Mouse (Mus musculus): ENCODE measurements around the gene Iqcd. TPM values are rescaled to one million over a fixed set of nuclear protein-coding genes. Genes with fewer than 3 reads are reported as not detected.

Iqcd gene
- not detected in 2 replicates for polyA plus RNA-seq (2012; ENCODE audit: insufficient read depth, insufficient read length, low replicate concordance, missing spikeins)

- Histone ChIP-seq H3K27ac (ENCODE audit: insufficient read depth, low read depth, low read length) (peak within 1 kb of the TSS; percentile 32; the same call in 1 of the 2 replicates), H3K4me1 (ENCODE audit: control insufficient read depth, insufficient read depth, low read length) (peaks cover 17% of the 10 kb centered on the region), H3K4me3 (ENCODE audit: insufficient read depth, low read depth, low read length) (peak within 1 kb of the TSS; percentile 58)
- TF ChIP-seq POLR2A (IDR thresholded peaks at IDR 0.05; ENCODE audit: insufficient read depth, low read depth, low read length) (peak; percentile 95), CTCF (IDR thresholded peaks at IDR 0.05; ENCODE audit: insufficient read depth, low read depth, low read length) (no peak)
- WGBS, result under 1% methylated on average over 35 of the region's 35 CpGs
Measured at GRCm38 (mm10) chr5:120588569-120589094, at the start of gene Iqcd, which contains the start of gene Tpcn1. Gene Iqcd, plus strand, starts transcription at chr5:120589016. Gene Tpcn1, minus strand, starts transcription at chr5:120588673.

GRCm38 (mm10) chr5:120548236-120548850 is 40.5 kb upstream of the Iqcd start:
- 88% methylated on average over 11 of the region's 11 CpGs for WGBS
- Histone ChIP-seq H3K27ac (ENCODE audit: insufficient read depth, low read depth, low read length) (no peak overlapping the region), H3K4me3 (ENCODE audit: insufficient read depth, low read depth, low read length) (no peak overlapping the region), H3K4me1 (ENCODE audit: control insufficient read depth, insufficient read depth, low read length) (no peaks in the 10 kb centered on the region)
- TF ChIP-seq POLR2A (IDR thresholded peaks at IDR 0.05; ENCODE audit: insufficient read depth, low read depth, low read length) (no peak), CTCF (IDR thresholded peaks at IDR 0.05; ENCODE audit: insufficient read depth, low read depth, low read length) (no peak)

- 87% methylated on average over 5 of the region's 5 CpGs for WGBS
- TF ChIP-seq CTCF (IDR thresholded peaks at IDR 0.05; ENCODE audit: insufficient read depth, low read depth, low read length) (no peak), POLR2A (IDR thresholded peaks at IDR 0.05; ENCODE audit: insufficient read depth, low read depth, low read length) (no peak)
- no peaks in the 10 kb centered on the region for H3K4me1 ChIP-seq (ENCODE audit: control insufficient read depth, insufficient read depth, low read length)
- H3K27ac ChIP-seq (ENCODE audit: insufficient read depth, low read depth, low read length), result no peak overlapping the region
- H3K4me3 ChIP-seq (ENCODE audit: insufficient read depth, low read depth, low read length), result no peak overlapping the region
Measured at GRCm38 (mm10) chr5:120550137-120550536, 38.7 kb upstream of the Iqcd start.

- Histone ChIP-seq H3K27ac (ENCODE audit: insufficient read depth, low read depth, low read length) (no peak overlapping the region), H3K4me3 (ENCODE audit: insufficient read depth, low read depth, low read length) (no peak overlapping the region), H3K4me1 (ENCODE audit: control insufficient read depth, insufficient read depth, low read length) (no peaks in the 10 kb centered on the region)
- 98% methylated on average over 5 of the region's 5 CpGs for WGBS
- TF ChIP-seq POLR2A (IDR thresholded peaks at IDR 0.05; ENCODE audit: insufficient read depth, low read depth, low read length), result no peak
- TF ChIP-seq CTCF (IDR thresholded peaks at IDR 0.05; ENCODE audit: insufficient read depth, low read depth, low read length), result no peak
Measured at GRCm38 (mm10) chr5:120550673-120551072, 38.1 kb upstream of the Iqcd start.

GRCm38 (mm10) chr5:120555871-120556270 is 32.9 kb upstream of the Iqcd start:
- Histone ChIP-seq H3K27ac (ENCODE audit: insufficient read depth, low read depth, low read length) (no peak overlapping the region), H3K4me1 (ENCODE audit: control insufficient read depth, insufficient read depth, low read length) (peaks cover 21% of the 10 kb centered on the region), H3K4me3 (ENCODE audit: insufficient read depth, low read depth, low read length) (no peak overlapping the region)
- no peak for TF ChIP-seq CTCF (IDR thresholded peaks at IDR 0.05; ENCODE audit: insufficient read depth, low read depth, low read length)
- 89% methylated on average over 24 of the region's 24 CpGs for WGBS

GRCm38 (mm10) chr5:120558041-120558440 is 30.8 kb upstream of the Iqcd start:
- Histone ChIP-seq H3K27ac (ENCODE audit: insufficient read depth, low read depth, low read length) (no peak overlapping the region), H3K4me3 (ENCODE audit: insufficient read depth, low read depth, low read length) (no peak overlapping the region), H3K4me1 (ENCODE audit: control insufficient read depth, insufficient read depth, low read length) (peaks cover 29% of the 10 kb centered on the region)
- TF ChIP-seq CTCF (IDR thresholded peaks at IDR 0.05; ENCODE audit: insufficient read depth, low read depth, low read length) (no peak), POLR2A (IDR thresholded peaks at IDR 0.05; ENCODE audit: insufficient read depth, low read depth, low read length) (no peak)
- WGBS, result 65% methylated on average over 8 of the region's 8 CpGs

GRCm38 (mm10) chr5:120558762-120559161 is 30.1 kb upstream of the Iqcd start:
- 70% methylated on average over 14 of the region's 14 CpGs for WGBS
- no peak overlapping the region for H3K27ac ChIP-seq (ENCODE audit: insufficient read depth, low read depth, low read length)
- no peak overlapping the region for H3K4me3 ChIP-seq (ENCODE audit: insufficient read depth, low read depth, low read length)
- TF ChIP-seq CTCF (IDR thresholded peaks at IDR 0.05; ENCODE audit: insufficient read depth, low read depth, low read length) (no peak), POLR2A (IDR thresholded peaks at IDR 0.05; ENCODE audit: insufficient read depth, low read depth, low read length) (no peak)
- peaks cover 35% of the 10 kb centered on the region for H3K4me1 ChIP-seq (ENCODE audit: control insufficient read depth, insufficient read depth, low read length)

GRCm38 (mm10) chr5:120560129-120560615 is 28.6 kb upstream of the Iqcd start:
- no peak overlapping the region for H3K4me3 ChIP-seq (ENCODE audit: insufficient read depth, low read depth, low read length)
- peaks cover 43% of the 10 kb centered on the region for H3K4me1 ChIP-seq (ENCODE audit: control insufficient read depth, insufficient read depth, low read length)
- H3K27ac ChIP-seq (ENCODE audit: insufficient read depth, low read depth, low read length), result no peak overlapping the region; the same call in 1 of the 2 replicates
- WGBS, result 73% methylated on average over 9 of the region's 9 CpGs
- TF ChIP-seq CTCF (IDR thresholded peaks at IDR 0.05; ENCODE audit: insufficient read depth, low read depth, low read length) (no peak), POLR2A (IDR thresholded peaks at IDR 0.05; ENCODE audit: insufficient read depth, low read depth, low read length) (no peak)

- no peak overlapping the region; the same call in 1 of the 2 replicates for H3K27ac ChIP-seq (ENCODE audit: insufficient read depth, low read depth, low read length)
- TF ChIP-seq CTCF (IDR thresholded peaks at IDR 0.05; ENCODE audit: insufficient read depth, low read depth, low read length) (no peak), POLR2A (IDR thresholded peaks at IDR 0.05; ENCODE audit: insufficient read depth, low read depth, low read length) (no peak)
- WGBS, result 50% methylated on average over 16 of the region's 16 CpGs
- no peak overlapping the region for H3K4me3 ChIP-seq (ENCODE audit: insufficient read depth, low read depth, low read length)
- H3K4me1 ChIP-seq (ENCODE audit: control insufficient read depth, insufficient read depth, low read length), result peaks cover 48% of the 10 kb centered on the region
Measured at GRCm38 (mm10) chr5:120560616-120561311, 28.1 kb upstream of the Iqcd start.
